Mouse (Mus musculus): ENCODE data around the gene Olfr741.

The Olfr741 gene

GRCm38 (mm10) chr14:50472438-50472837 lies at the start of gene Olfr741:
Olfr741 (plus strand) TSS chr14:50472738.
- DNase-seq (ENCODE audit: low spot score in 2 of 2): no peak

GRCm38 (mm10) chr14:50445245-50445644 lies 27.3 kb upstream of the Olfr741 start, which contains the start of gene Olfr740:
Olfr740 (plus strand) TSS chr14:50445545.
- no peak for DNase-seq (ENCODE audit: low spot score in 2 of 2)

- DNase-seq (ENCODE audit: low spot score in 2 of 2): no peak
Observed at GRCm38 (mm10) chr14:50478406-50478805, 5.9 kb downstream of the Olfr741 start.

GRCm38 (mm10) chr14:50503300-50503699 lies 30.8 kb downstream of the Olfr741 start, which contains the start of gene Olfr742:
Olfr742 (plus strand) TSS chr14:50503600.
- DNase-seq (ENCODE audit: low spot score in 2 of 2): no peak

GRCm38 (mm10) chr14:50521539-50521938 lies 49.0 kb downstream of the Olfr741 start, which contains the start of gene Olfr743:
Olfr743 (plus strand) TSS chr14:50521839.
- DNase-seq (ENCODE audit: low spot score in 2 of 2): no peak
